Mouse (Mus musculus) lung, adult 2 months (tissue): Measurements from ENCODE around the gene Rrp12. TPM values are rescaled to one million over a fixed set of nuclear protein-coding genes. Genes with fewer than 3 reads are reported as not detected.

Experiments
- DNase-seq: peaks from one replicate; pipeline ENCODE4 v3.0.0; 2022
- H3K4me1 ChIP-seq: fragments of 200-500 bp; 2 replicates; pipeline ENCODE4 v1.6.1; 2011; ENCODE audit warnings: low read length; ENCODE audit not compliant: control insufficient read depth, insufficient read depth
- H3K4me3 ChIP-seq: fragments of 200-500 bp; replicated peaks from 2 replicates; pipeline ENCODE3; 2011; ENCODE audit warnings: low read depth, mild to moderate bottlenecking, control low read depth, low read length; ENCODE audit errors: extremely low read depth
- CTCF ChIP-seq: fragments of 200-500 bp; IDR thresholded peaks from 2 replicates; pipeline ENCODE4 v1.5.1; 2011; ENCODE audit warnings: mild to moderate bottlenecking, low read length, control low read depth; ENCODE audit not compliant: insufficient read depth
- POLR2A ChIP-seq: fragments of 200-500 bp; IDR thresholded peaks from 2 replicates; pipeline ENCODE4 v1.6.1; 2011; ENCODE audit warnings: low read depth, mild to moderate bottlenecking, control low read depth, low read length, borderline replicate concordance; ENCODE audit errors: extremely low read depth
- WGBS: fragments of 180-500 bp; shearing (Covaris S2); methylation state at CpG from one replicate; pipeline ENCODE4 v1.1.7; 2018; 5-methylcytosine and 5-hydroxymethylcytosine counted together
- polyA plus RNA-seq: library from polyadenylated mRNA; depleted of rRNA; stranded (reverse); fragments of >200 nt; gene quantifications from 2 replicates; pipeline ENCODE4 v1.2.3, GENCODE M21; 2012

Rrp12 gene
- polyA plus RNA-seq, 1 experiment: 5.5 TPM

DNA sequence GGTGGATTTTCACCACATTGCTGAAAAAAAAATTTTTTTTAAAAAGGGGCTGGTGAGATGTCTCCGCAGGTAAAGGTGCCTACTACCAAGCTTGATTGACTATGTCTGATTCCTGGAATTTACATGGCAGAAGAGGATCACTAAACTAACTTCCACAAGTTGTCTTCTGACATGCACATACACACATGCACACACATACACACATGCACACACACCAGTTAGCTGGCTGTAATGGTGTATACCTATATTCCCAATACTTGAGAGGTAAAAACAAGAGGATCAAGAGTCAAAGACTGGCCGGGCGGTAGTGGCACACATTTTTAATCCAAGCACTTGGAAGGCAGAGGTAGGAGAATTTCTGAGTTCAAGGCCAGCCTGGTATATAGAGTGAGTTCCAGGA is 56.3 kb downstream of the Rrp12 start:
- DNase-seq: no peak
- no peaks in the 10 kb centered on the region; the same call in 1 of the 2 replicates for H3K4me1 ChIP-seq
- WGBS: 95% methylated on average over 3 of the region's 3 CpGs
- no peak overlapping the region for H3K4me3 ChIP-seq
- TF ChIP-seq CTCF (no peak), POLR2A (no peak)

- WGBS: 43% methylated on average over 6 of the region's 6 CpGs
- no peak for DNase-seq
- no peaks in the 10 kb centered on the region; the same call in 1 of the 2 replicates for H3K4me1 ChIP-seq
- no peak for TF ChIP-seq CTCF
- TF ChIP-seq POLR2A: no peak
- H3K4me3 ChIP-seq: no peak overlapping the region
Observed at GRCm38 (mm10) chr19:41838808-41839207, 57.2 kb downstream of the Rrp12 start.

- DNase-seq: no peak
- Histone ChIP-seq H3K4me1 (no peaks in the 10 kb centered on the region; the same call in 1 of the 2 replicates), H3K4me3 (no peak overlapping the region)
- 28% methylated on average over 4 of the region's 4 CpGs for WGBS
- TF ChIP-seq POLR2A (no peak), CTCF (no peak)
Observed at GRCm38 (mm10) chr19:41837917-41838261, 58.1 kb downstream of the Rrp12 start.

DNA sequence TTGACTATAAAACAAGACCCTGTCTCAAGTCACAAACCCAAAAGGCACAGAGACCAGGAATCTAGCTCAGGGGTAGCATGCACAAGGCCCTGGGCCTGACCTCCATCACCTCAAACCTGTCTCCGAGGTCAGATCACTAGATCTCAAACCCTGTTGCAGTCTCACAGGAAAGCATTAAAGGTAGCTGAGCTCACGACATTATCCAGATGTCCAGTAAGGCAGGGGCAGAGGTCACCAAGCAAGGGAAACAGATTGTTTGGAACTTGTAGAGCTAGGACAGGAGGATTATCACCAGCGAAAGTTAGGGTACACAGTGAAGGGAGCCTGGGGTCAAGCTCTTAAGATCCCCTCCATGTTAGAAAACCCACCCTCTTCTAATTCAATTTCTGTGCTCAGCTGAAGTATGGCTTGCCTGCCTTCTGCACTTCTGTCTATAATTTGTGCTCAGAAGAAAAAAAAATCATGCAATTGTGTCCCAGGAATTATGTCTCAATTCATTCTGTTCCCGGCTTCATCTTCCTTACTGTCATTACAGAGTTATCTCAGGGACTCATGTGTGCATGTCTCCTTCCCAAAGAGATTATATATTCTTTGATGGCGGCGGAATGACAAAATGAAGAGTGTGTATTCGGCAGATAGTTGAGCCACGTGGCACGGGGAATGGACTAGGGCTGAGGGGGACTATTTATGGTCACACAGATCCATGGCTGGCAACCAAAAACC is 58.6 kb downstream of the Rrp12 start:
- Histone ChIP-seq H3K4me3 (no peak overlapping the region), H3K4me1 (no peaks in the 10 kb centered on the region; the same call in 1 of the 2 replicates)
- DNase-seq: no peak
- WGBS: 50% methylated on average over 9 of the region's 9 CpGs
- TF ChIP-seq CTCF: no peak
- TF ChIP-seq POLR2A: no peak

GRCm38 (mm10) chr19:41836719-41837118 is 59.3 kb downstream of the Rrp12 start:
- no peaks in the 10 kb centered on the region; the same call in 1 of the 2 replicates for H3K4me1 ChIP-seq
- DNase-seq: no peak
- no peak for TF ChIP-seq POLR2A
- TF ChIP-seq CTCF: no peak
- 56% methylated on average over 3 of the region's 3 CpGs for WGBS
- H3K4me3 ChIP-seq: no peak overlapping the region

DNA sequence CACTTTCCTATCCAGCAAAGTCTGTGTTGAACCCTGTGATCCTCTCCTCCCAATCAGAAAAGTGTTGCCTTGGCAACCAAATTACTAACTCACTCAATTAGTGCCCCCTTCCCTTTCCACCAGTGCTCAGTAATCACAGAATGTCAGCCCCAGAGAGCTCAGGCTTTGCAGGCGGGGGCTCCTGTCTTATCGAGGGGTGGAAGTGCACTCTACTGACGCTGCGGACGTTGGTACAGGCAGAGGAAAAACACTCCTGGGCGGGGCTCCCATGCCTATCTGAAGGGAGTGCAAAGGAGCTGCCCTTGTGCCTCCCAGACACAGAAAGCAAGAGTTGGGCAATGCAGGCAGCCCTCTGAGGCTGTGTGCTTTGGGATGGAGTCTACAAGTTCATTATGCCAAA is 60.2 kb downstream of the Rrp12 start:
- Histone ChIP-seq H3K4me1 (peaks cover 2% of the 10 kb centered on the region; the same call in 1 of the 2 replicates), H3K4me3 (no peak overlapping the region)
- 6% methylated on average over 6 of the region's 6 CpGs for WGBS
- DNase-seq: no peak
- TF ChIP-seq CTCF (no peak), POLR2A (no peak)

- TF ChIP-seq CTCF: no peak
- TF ChIP-seq POLR2A: no peak
- Histone ChIP-seq H3K4me3 (no peak overlapping the region), H3K4me1 (peaks cover 2% of the 10 kb centered on the region; the same call in 1 of the 2 replicates)
- DNase-seq: no peak
- WGBS: 66% methylated on average over 6 of the region's 6 CpGs
Observed at GRCm38 (mm10) chr19:41835407-41835806, 60.6 kb downstream of the Rrp12 start.

GRCm38 (mm10) chr19:41832501-41833201 is 63.3 kb downstream of the Rrp12 start:
- WGBS: 89% methylated on average over 13 of the region's 13 CpGs
- 0 out of 2 replicates have a peak, but pooled peaks cover 4% of the 10 kb centered on the region for H3K4me1 ChIP-seq
- DNase-seq: no peak
- H3K4me3 ChIP-seq: no peak overlapping the region
- TF ChIP-seq CTCF (no peak), POLR2A (no peak)

DNA sequence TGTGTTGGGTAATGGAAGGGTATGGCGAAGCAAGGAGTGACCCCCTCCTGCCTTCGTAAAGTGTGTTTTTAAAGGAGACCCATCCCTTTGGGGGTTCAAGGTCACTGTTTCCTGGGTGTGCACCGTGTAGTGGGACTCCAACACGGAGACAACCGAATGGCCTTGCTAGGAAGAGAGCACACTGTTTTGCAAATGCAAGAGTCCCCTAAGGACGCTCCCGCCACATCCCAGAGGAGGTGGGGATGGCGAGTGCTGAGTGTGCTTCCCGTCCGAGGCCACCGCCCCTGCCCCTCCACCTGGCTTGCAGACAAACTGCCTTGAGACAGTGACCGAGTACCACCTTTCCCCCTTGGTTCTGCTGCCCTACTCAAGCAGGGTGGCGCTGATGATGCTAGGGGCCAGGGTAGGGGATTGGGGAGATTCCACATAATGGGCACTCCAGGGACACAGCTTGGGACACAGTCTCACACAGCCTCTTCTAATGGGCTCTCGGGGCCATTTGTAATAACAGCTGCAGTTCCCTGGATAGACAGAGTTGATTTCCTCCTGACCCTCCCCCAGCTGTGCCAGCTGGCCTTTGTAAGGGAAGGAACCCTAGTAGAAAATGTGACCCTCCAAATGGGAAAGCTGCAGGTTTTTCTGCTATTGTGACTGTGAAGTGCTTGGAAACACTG is 64.1 kb downstream of the Rrp12 start:
- H3K4me1 ChIP-seq: 0 out of 2 replicates have a peak, but pooled peaks cover 4% of the 10 kb centered on the region
- 60% methylated on average over 14 of the region's 14 CpGs for WGBS
- no peak overlapping the region for H3K4me3 ChIP-seq
- no peak for DNase-seq
- no peak for TF ChIP-seq POLR2A
- no peak for TF ChIP-seq CTCF

- no peak for DNase-seq
- H3K4me1 ChIP-seq: 0 out of 2 replicates have a peak, but pooled peaks cover 4% of the 10 kb centered on the region
- no peak for TF ChIP-seq POLR2A
- TF ChIP-seq CTCF: no peak
- peak overlapping the region; percentile 98 for H3K4me3 ChIP-seq
- whole genome bisulfite sequencing: 3% methylated on average over 19 of the region's 19 CpGs
Observed at GRCm38 (mm10) chr19:41831101-41831570, 64.8 kb downstream of the Rrp12 start.
